Mouse (Mus musculus) forebrain, embryonic 13.5 days (tissue): Measurements from ENCODE around the gene Gnb1l. TPM values are rescaled to one million over a fixed set of nuclear protein-coding genes. Genes with fewer than 3 reads are reported as not detected.

ENCODE experiments used
- ATAC-seq: fragments of 200-750 bp; cut with Nextera tagmentation; 2 replicates; pipeline ENCODE4 v1.8.0; 2017
- H3K27ac ChIP-seq: fragments of 300-500 bp; sonication (generic); 2 replicates; pipeline ENCODE4 v1.5.1; 2015; ENCODE audit warnings: inconsistent platforms, mild to moderate bottlenecking, moderate library complexity
- H3K27me3 ChIP-seq: fragments of 300-500 bp; sonication (generic); 2 replicates; pipeline ENCODE4 v1.6.1; 2015; ENCODE audit warnings: mild to moderate bottlenecking, inconsistent platforms
- H3K36me3 ChIP-seq: fragments of 300-500 bp; sonication (generic); 2 replicates; pipeline ENCODE4 v1.6.1; 2015; ENCODE audit warnings: mild to moderate bottlenecking, inconsistent platforms; ENCODE audit not compliant: poor library complexity, severe bottlenecking
- H3K4me1 ChIP-seq: fragments of 300-500 bp; sonication (generic); 2 replicates; pipeline ENCODE4 v1.6.1; 2015; ENCODE audit warnings: inconsistent platforms
- H3K4me2 ChIP-seq: fragments of 300-500 bp; sonication (generic); 2 replicates; pipeline ENCODE4 v1.6.1; 2015; ENCODE audit warnings: inconsistent platforms, mild to moderate bottlenecking, moderate library complexity
- H3K4me3 ChIP-seq: fragments of 300-500 bp; sonication (generic); 2 replicates; pipeline ENCODE4 v1.5.1; 2015; ENCODE audit warnings: mild to moderate bottlenecking, inconsistent platforms
- H3K9ac ChIP-seq: fragments of 300-500 bp; sonication (generic); 2 replicates; pipeline ENCODE4 v1.6.1; 2015; ENCODE audit warnings: mild to moderate bottlenecking, inconsistent platforms
- H3K9me3 ChIP-seq: fragments of 300-500 bp; sonication (generic); replicated peaks from 2 replicates; pipeline ENCODE4 v1.6.1; 2016; ENCODE audit warnings: inconsistent platforms
- WGBS: fragments of 180-500 bp; shearing (Covaris S2); methylation state at CpG from one replicate; pipeline ENCODE4 v1.1.7; 2015; 5-methylcytosine and 5-hydroxymethylcytosine counted together
- polyA plus RNA-seq: library from polyadenylated mRNA; unstranded; fragments of >200 nt; fragmentation: Nextera tagmentation; extraction: Ambion mirVana; gene quantifications from 2 replicates; pipeline ENCODE4 v1.2.1, GENCODE M21; 2015

Gene Gnb1l
- polyA plus RNA-seq, 1 experiment from 2014 or later, result 14.5 TPM

- Histone ChIP-seq H3K27me3 (0 out of 2 replicates have a peak, but pooled peaks cover 4% of the 10 kb centered on the region), H3K4me2 (no peak overlapping the region), H3K36me3 (no peaks in the 10 kb centered on the region), H3K27ac (no peak overlapping the region), H3K9ac (no peak overlapping the region), H3K4me1 (peaks cover 17% of the 10 kb centered on the region), H3K9me3 (no peaks in the 10 kb centered on the region), H3K4me3 (no peak overlapping the region)
- ATAC-seq, result no peak
- 51% methylated on average over 8 of the region's 8 CpGs for WGBS
These were observed 35.9 kb upstream of the Gnb1l start for GRCm38 (mm10) chr16:18462598-18462997.

GRCm38 (mm10) chr16:18464271-18464670 lies 34.2 kb upstream of the Gnb1l start:
- WGBS, result 79% methylated on average over 3 of the region's 3 CpGs
- Histone ChIP-seq H3K27me3 (0 out of 2 replicates have a peak, but pooled peaks cover 4% of the 10 kb centered on the region), H3K4me1 (peaks cover 12% of the 10 kb centered on the region), H3K9ac (no peak overlapping the region), H3K27ac (no peak overlapping the region), H3K9me3 (no peaks in the 10 kb centered on the region), H3K4me2 (no peak overlapping the region), H3K36me3 (peaks cover 5% of the 10 kb centered on the region; the same call in 1 of the 2 replicates), H3K4me3 (no peak overlapping the region)
- ATAC-seq, result no peak

- WGBS, result 19% methylated on average over 1 of the region's 1 CpGs
- H3K4me2 ChIP-seq, result no peak overlapping the region
- no peak overlapping the region for H3K4me3 ChIP-seq
- H3K27me3 ChIP-seq, result no peaks in the 10 kb centered on the region
- no peak overlapping the region for H3K9ac ChIP-seq
- ATAC-seq, result no peak
- no peaks in the 10 kb centered on the region for H3K4me1 ChIP-seq
- no peak overlapping the region for H3K27ac ChIP-seq
- no peaks in the 10 kb centered on the region for H3K9me3 ChIP-seq
- H3K36me3 ChIP-seq, result peaks cover 10% of the 10 kb centered on the region
These were observed 27.7 kb upstream of the Gnb1l start for GRCm38 (mm10) chr16:18470829-18471228.

GRCm38 (mm10) chr16:18471381-18471955 lies 27.0 kb upstream of the Gnb1l start:
- Histone ChIP-seq H3K4me3 (no peak overlapping the region), H3K36me3 (peaks cover 11% of the 10 kb centered on the region), H3K9me3 (no peaks in the 10 kb centered on the region), H3K27ac (no peak overlapping the region), H3K9ac (no peak overlapping the region), H3K4me2 (no peak overlapping the region), H3K4me1 (no peaks in the 10 kb centered on the region), H3K27me3 (no peaks in the 10 kb centered on the region)
- no peak for ATAC-seq
- 87% methylated on average over 11 of the region's 11 CpGs for WGBS

- Histone ChIP-seq H3K27me3 (no peaks in the 10 kb centered on the region), H3K4me1 (no peaks in the 10 kb centered on the region), H3K36me3 (peaks cover 11% of the 10 kb centered on the region), H3K9ac (no peak overlapping the region), H3K4me3 (no peak overlapping the region), H3K4me2 (no peak overlapping the region), H3K9me3 (no peaks in the 10 kb centered on the region), H3K27ac (no peak overlapping the region)
- ATAC-seq, result no peak
- WGBS, result 82% methylated on average over 6 of the region's 6 CpGs
These were observed 26.5 kb upstream of the Gnb1l start for GRCm38 (mm10) chr16:18471976-18472375.

GRCm38 (mm10) chr16:18472416-18472815 lies 26.1 kb upstream of the Gnb1l start:
- peaks cover 11% of the 10 kb centered on the region for H3K36me3 ChIP-seq
- no peaks in the 10 kb centered on the region for H3K27me3 ChIP-seq
- H3K4me1 ChIP-seq, result no peaks in the 10 kb centered on the region
- ATAC-seq, result no peak
- no peak overlapping the region for H3K27ac ChIP-seq
- no peaks in the 10 kb centered on the region for H3K9me3 ChIP-seq
- H3K4me2 ChIP-seq, result no peak overlapping the region
- no peak overlapping the region for H3K9ac ChIP-seq
- 49% methylated on average over 4 of the region's 4 CpGs for WGBS
- no peak overlapping the region for H3K4me3 ChIP-seq

GRCm38 (mm10) chr16:18472976-18473375 lies 25.5 kb upstream of the Gnb1l start:
- no peak overlapping the region for H3K4me2 ChIP-seq
- no peaks in the 10 kb centered on the region for H3K27me3 ChIP-seq
- H3K4me1 ChIP-seq, result no peaks in the 10 kb centered on the region
- peaks cover 15% of the 10 kb centered on the region for H3K36me3 ChIP-seq
- H3K4me3 ChIP-seq, result no peak overlapping the region
- 89% methylated on average over 8 of the region's 8 CpGs for WGBS
- no peaks in the 10 kb centered on the region for H3K9me3 ChIP-seq
- no peak overlapping the region for H3K9ac ChIP-seq
- no peak overlapping the region for H3K27ac ChIP-seq
- no peak for ATAC-seq

GRCm38 (mm10) chr16:18474021-18474420 lies 24.5 kb upstream of the Gnb1l start:
- H3K4me3 ChIP-seq, result no peak overlapping the region
- no peak overlapping the region for H3K4me2 ChIP-seq
- H3K36me3 ChIP-seq, result peaks cover 13% of the 10 kb centered on the region
- WGBS, result 87% methylated on average over 2 of the region's 2 CpGs
- H3K27ac ChIP-seq, result no peak overlapping the region
- H3K9me3 ChIP-seq, result no peaks in the 10 kb centered on the region
- ATAC-seq, result no peak
- no peaks in the 10 kb centered on the region for H3K27me3 ChIP-seq
- no peaks in the 10 kb centered on the region for H3K4me1 ChIP-seq
- no peak overlapping the region for H3K9ac ChIP-seq

GRCm38 (mm10) chr16:18477996-18478395 lies 20.5 kb upstream of the Gnb1l start:
- H3K4me2 ChIP-seq, result no peak overlapping the region
- H3K9ac ChIP-seq, result no peak overlapping the region
- H3K27ac ChIP-seq, result no peak overlapping the region
- peaks cover 11% of the 10 kb centered on the region; the same call in 1 of the 2 replicates for H3K36me3 ChIP-seq
- no peak for ATAC-seq
- peaks cover 7% of the 10 kb centered on the region for H3K4me1 ChIP-seq
- 79% methylated on average over 6 of the region's 6 CpGs for WGBS
- H3K9me3 ChIP-seq, result no peaks in the 10 kb centered on the region
- no peak overlapping the region for H3K4me3 ChIP-seq
- H3K27me3 ChIP-seq, result no peaks in the 10 kb centered on the region

GRCm38 (mm10) chr16:18479667-18480066 lies 18.8 kb upstream of the Gnb1l start:
- Histone ChIP-seq H3K27me3 (no peaks in the 10 kb centered on the region), H3K27ac (no peak overlapping the region), H3K4me2 (no peak overlapping the region), H3K9ac (no peak overlapping the region), H3K4me3 (no peak overlapping the region), H3K36me3 (peaks cover 11% of the 10 kb centered on the region; the same call in 1 of the 2 replicates), H3K9me3 (no peaks in the 10 kb centered on the region), H3K4me1 (peaks cover 16% of the 10 kb centered on the region)
- 23% methylated on average over 7 of the region's 7 CpGs for WGBS
- ATAC-seq, result no peak

- no peak overlapping the region for H3K4me2 ChIP-seq
- WGBS, result 63% methylated on average over 4 of the region's 4 CpGs
- ATAC-seq, result no peak
- no peak overlapping the region for H3K27ac ChIP-seq
- H3K27me3 ChIP-seq, result no peaks in the 10 kb centered on the region
- H3K4me3 ChIP-seq, result no peak overlapping the region
- peaks cover 20% of the 10 kb centered on the region for H3K4me1 ChIP-seq
- no peak overlapping the region for H3K9ac ChIP-seq
- H3K9me3 ChIP-seq, result no peaks in the 10 kb centered on the region
- H3K36me3 ChIP-seq, result 0 out of 2 replicates have a peak, but pooled peaks cover 6% of the 10 kb centered on the region
These were observed 17.5 kb upstream of the Gnb1l start for GRCm38 (mm10) chr16:18480933-18481485.

- no peak for ATAC-seq
- no peaks in the 10 kb centered on the region for H3K27me3 ChIP-seq
- WGBS, result 96% methylated on average over 3 of the region's 3 CpGs
These were observed 16.1 kb upstream of the Gnb1l start for GRCm38 (mm10) chr16:18482431-18482830.

GRCm38 (mm10) chr16:18483839-18484238 lies 14.7 kb upstream of the Gnb1l start:
- no peak for ATAC-seq
- Histone ChIP-seq H3K9ac (no peak overlapping the region), H3K27ac (no peak overlapping the region), H3K36me3 (no peaks in the 10 kb centered on the region), H3K4me2 (no peak overlapping the region), H3K4me3 (no peak overlapping the region), H3K27me3 (no peaks in the 10 kb centered on the region), H3K4me1 (peaks cover 20% of the 10 kb centered on the region), H3K9me3 (no peaks in the 10 kb centered on the region)
- 68% methylated on average over 5 of the region's 5 CpGs for WGBS

More at GRCm38 (mm10) chr16:18482431-18482830, 16.1 kb upstream of the Gnb1l start:
- peaks cover 20% of the 10 kb centered on the region for H3K4me1 ChIP-seq
- no peaks in the 10 kb centered on the region for H3K9me3 ChIP-seq
- H3K9ac ChIP-seq, result no peak overlapping the region
- 0 out of 2 replicates have a peak, but pooled peaks cover 6% of the 10 kb centered on the region for H3K36me3 ChIP-seq
- no peak overlapping the region for H3K27ac ChIP-seq
- no peak overlapping the region for H3K4me2 ChIP-seq
- no peak overlapping the region for H3K4me3 ChIP-seq
